Mouse (Mus musculus): ENCODE measurements around the gene Rbm20.
A peak's percentile ranks its signal among the peaks of the same experiment; 100 is the strongest.

The Rbm20 gene

GRCm38 (mm10) chr19:53877779-53878178 is 200.7 kb downstream of the Rbm20 start:
- DNase-seq (ENCODE audit: inconsistent ontology term) = no peak

GRCm38 (mm10) chr19:53880460-53880859 is 203.4 kb downstream of the Rbm20 start:
- DNase-seq (ENCODE audit: inconsistent ontology term) = no peak

- no peak for DNase-seq (ENCODE audit: inconsistent ontology term)
Observed at GRCm38 (mm10) chr19:53881786-53882185, 204.7 kb downstream of the Rbm20 start.

GRCm38 (mm10) chr19:53885450-53885849 is 208.3 kb downstream of the Rbm20 start:
- no peak for DNase-seq (ENCODE audit: inconsistent ontology term)

GRCm38 (mm10) chr19:53886576-53887370 is 209.7 kb downstream of the Rbm20 start:
- DNase-seq (ENCODE audit: inconsistent ontology term) = no peak

GRCm38 (mm10) chr19:53887822-53888221 is 210.7 kb downstream of the Rbm20 start:
- DNase-seq (ENCODE audit: inconsistent ontology term) = no peak

GRCm38 (mm10) chr19:53888331-53888730 is 211.2 kb downstream of the Rbm20 start:
- no peak for DNase-seq (ENCODE audit: inconsistent ontology term)

- DNase-seq (ENCODE audit: inconsistent ontology term) = no peak
Observed at GRCm38 (mm10) chr19:53889555-53889954, 212.4 kb downstream of the Rbm20 start.

GRCm38 (mm10) chr19:53890274-53890673 is 213.2 kb downstream of the Rbm20 start:
- no peak for DNase-seq (ENCODE audit: inconsistent ontology term)

GRCm38 (mm10) chr19:53890781-53891251 is 213.7 kb downstream of the Rbm20 start:
- DNase-seq (ENCODE audit: inconsistent ontology term) = no peak

- no peak for DNase-seq (ENCODE audit: inconsistent ontology term)
Observed at GRCm38 (mm10) chr19:53891569-53891968, 214.5 kb downstream of the Rbm20 start.

GRCm38 (mm10) chr19:53892061-53892460 is 215.0 kb downstream of the Rbm20 start, which contains the start of gene Pdcd4:
Gene Pdcd4 (plus strand): TSS chr19:53892231.
- no peak for DNase-seq (ENCODE audit: inconsistent ontology term)

GRCm38 (mm10) chr19:53892838-53893359 is 215.8 kb downstream of the Rbm20 start:
- DNase-seq (ENCODE audit: inconsistent ontology term) = peak; percentile 15

- no peak for DNase-seq (ENCODE audit: inconsistent ontology term)
Observed at GRCm38 (mm10) chr19:53893711-53894171, 216.6 kb downstream of the Rbm20 start.

GRCm38 (mm10) chr19:53894538-53895121 is 217.5 kb downstream of the Rbm20 start:
- no peak for DNase-seq (ENCODE audit: inconsistent ontology term)

- no peak for DNase-seq (ENCODE audit: inconsistent ontology term)
Observed at GRCm38 (mm10) chr19:53898046-53898445, 220.9 kb downstream of the Rbm20 start.

- no peak for DNase-seq (ENCODE audit: inconsistent ontology term)
Observed at GRCm38 (mm10) chr19:53898498-53898897, 221.4 kb downstream of the Rbm20 start.

GRCm38 (mm10) chr19:53898970-53899900 is 222.1 kb downstream of the Rbm20 start:
- no peak for DNase-seq (ENCODE audit: inconsistent ontology term)

- DNase-seq (ENCODE audit: inconsistent ontology term) = no peak
Observed at GRCm38 (mm10) chr19:53899941-53900610, 223.0 kb downstream of the Rbm20 start.

GRCm38 (mm10) chr19:53901931-53902738 is 225.0 kb downstream of the Rbm20 start:
- DNase-seq (ENCODE audit: inconsistent ontology term) = no peak
